Mouse (Mus musculus) CH12.LX (cell line): ENCODE results near the gene Tgif2.

ENCODE experiments used
- CTCF ChIP-seq, 2 experiments: IDR thresholded peaks in 1 of 2; conservative IDR thresholded peaks in 1 of 2; 2 replicates each; pipeline ENCODE4 v1.5.1; 2011 to 2012; ENCODE audit warnings: low read depth in 2 of 2, low read length in 2 of 2, improper control_type of control experiment in 1 of 2, inconsistent platforms in 1 of 2, mild to moderate bottlenecking in 1 of 2, moderate library complexity in 1 of 2
- ELF1 ChIP-seq: IDR thresholded peaks from 2 replicates; pipeline ENCODE4 v1.6.1; 2014; ENCODE audit warnings: low read depth, mild to moderate bottlenecking, inconsistent platforms, low read length, improper control_type of control experiment
- ETS1 ChIP-seq: conservative IDR thresholded peaks from 2 replicates; pipeline ENCODE4 v1.6.1; 2012; ENCODE audit warnings: low read depth, mild to moderate bottlenecking, inconsistent platforms, low read length, improper control_type of control experiment, moderate library complexity
- GABPA ChIP-seq: IDR thresholded peaks from 2 replicates; pipeline ENCODE4 v1.6.1; 2012; ENCODE audit warnings: low read depth, low read length, improper control_type of control experiment, inconsistent platforms; ENCODE audit not compliant: insufficient replicate concordance
- HCFC1 ChIP-seq: IDR thresholded peaks from 2 replicates; pipeline ENCODE4 v1.6.1; 2012; ENCODE audit warnings: low read depth, mild to moderate bottlenecking, inconsistent platforms, low read length, improper control_type of control experiment
- MAX ChIP-seq: IDR thresholded peaks from 2 replicates; pipeline ENCODE4 v1.6.1; 2011; ENCODE audit warnings: low read length, improper control_type of control experiment
- MEF2A ChIP-seq: IDR thresholded peaks from 2 replicates; pipeline ENCODE4 v1.6.1; 2014; ENCODE audit warnings: low read depth, mild to moderate bottlenecking, inconsistent platforms, low read length, improper control_type of control experiment, borderline replicate concordance
- MYC ChIP-seq: IDR thresholded peaks from 2 replicates; pipeline ENCODE4 v1.6.1; 2011; ENCODE audit warnings: low read depth, mild to moderate bottlenecking, improper control_type of control experiment, low read length
- POLR2A ChIP-seq: IDR thresholded peaks from 2 replicates; pipeline ENCODE4 v1.6.1; 2011; ENCODE audit warnings: low read depth, mild to moderate bottlenecking, improper control_type of control experiment, low read length
- RAD21 ChIP-seq: IDR thresholded peaks from 2 replicates; pipeline ENCODE4 v1.6.1; 2011; ENCODE audit warnings: low read depth, mild to moderate bottlenecking, low read length, improper control_type of control experiment, moderate library complexity
- SMC3 ChIP-seq: IDR thresholded peaks from 2 replicates; pipeline ENCODE4 v1.6.1; 2011; ENCODE audit warnings: low read depth, low read length, improper control_type of control experiment
- TBP ChIP-seq: conservative IDR thresholded peaks from 2 replicates; pipeline ENCODE4 v1.6.1; 2011; ENCODE audit warnings: low read depth, low read length, improper control_type of control experiment

- TF ChIP-seq ELF1 (no peak), MYC (no peak), CTCF (conservative IDR thresholded peaks at IDR 0.05 in 1 of 2, IDR thresholded peaks at IDR 0.05 in 1 of 2; ENCODE audit: low read depth in 2 of 2, low read length in 2 of 2) (no peak), ETS1 (no peak), TBP (no peak), HCFC1 (no peak), MAX (no peak), RAD21 (no peak), GABPA (no peak), POLR2A (no peak), SMC3 (no peak), MEF2A (no peak)
Measured at GRCm38 (mm10) chr2:156814893-156815292, 24.9 kb upstream of the Tgif2 start.
